Mouse (Mus musculus) embryonic fibroblast, embryonic 13.5 days (primary cell): ENCODE data around the gene Cd79b.

Experiments used
- CTCF ChIP-seq: IDR thresholded peaks from 2 replicates; pipeline ENCODE4 v1.5.1; 2011; ENCODE audit warnings: mild to moderate bottlenecking, control low read depth, low read length, moderate library complexity, borderline replicate concordance; ENCODE audit not compliant: insufficient read depth
- POLR2A ChIP-seq: IDR thresholded peaks from 2 replicates; pipeline ENCODE4 v1.6.1; 2011; ENCODE audit warnings: low read depth, mild to moderate bottlenecking, control low read depth, low read length, moderate library complexity

GRCm38 (mm10) chr11:106324858-106325257 is 10.3 kb upstream of the Cd79b start:
- TF ChIP-seq CTCF = no peak
- no peak for TF ChIP-seq POLR2A
